Mouse (Mus musculus): ENCODE data around the gene Tert. TPM values are rescaled to one million over a fixed set of nuclear protein-coding genes. Genes with fewer than 3 reads are reported as not detected.

Gene Tert
- polyA plus RNA-seq, 1 experiment, result 3.9 TPM

GRCm38 (mm10) chr13:73696529-73696928 is 69.8 kb downstream of the Tert start:
- Histone ChIP-seq H3K4me3 (ENCODE audit: extremely low read depth, insufficient read depth, insufficient read length) (no peak overlapping the region), H3K4me1 (ENCODE audit: control insufficient read depth, insufficient read depth, insufficient read length) (peaks cover 3% of the 10 kb centered on the region; the same call in 1 of the 2 replicates), H3K27ac (ENCODE audit: insufficient read depth, low read length) (no peak overlapping the region), H3K36me3 (ENCODE audit: control insufficient read depth, insufficient read depth, low read length) (no peaks in the 10 kb centered on the region), H3K27me3 (ENCODE audit: control insufficient read depth, insufficient read depth, low read length) (no peaks in the 10 kb centered on the region)
- 91% methylated on average over 3 of the region's 3 CpGs for WGBS
- no peak for TF ChIP-seq CTCF (IDR thresholded peaks at IDR 0.05; ENCODE audit: extremely low read depth, insufficient read depth, insufficient read length, insufficient replicate concordance)
- no peak for TF ChIP-seq POLR2A (IDR thresholded peaks at IDR 0.05; ENCODE audit: low read depth, low read length)
- no peak for DNase-seq (ENCODE audit: low read depth in 1 of 2, low spot score in 2 of 2)

Other genes with a start within 250 kb of the Tert start
- gene Lpcat1, start 159.7 kb upstream of the Tert start, polyA plus RNA-seq (2012; rRNA removed), result 64.9 and 81.3 TPM in 2 replicates
- 0.49 and 0.56 TPM in 2 replicates for gene Slc6a3, start 90.2 kb upstream of the Tert start, polyA plus RNA-seq (2012; rRNA removed)
- gene Clptm1l, start 22.9 kb upstream of the Tert start, polyA plus RNA-seq (2012; rRNA removed), result 107 and 112 TPM in 2 replicates
- 0.42 TPM in 1 of 2 replicates, not detected in the other for gene Slc6a18, start 51.1 kb downstream of the Tert start, polyA plus RNA-seq (2012; rRNA removed)
- 0.28 and 0.44 TPM in 2 replicates for gene Slc6a19, start 78.0 kb downstream of the Tert start, polyA plus RNA-seq (2012; rRNA removed)
- 56.2 and 60.2 TPM in 2 replicates for gene Slc12a7, start 106.2 kb downstream of the Tert start, polyA plus RNA-seq (2012; rRNA removed)
- 2.2 and 3.7 TPM in 2 replicates for gene Nkd2, start 220.7 kb downstream of the Tert start, polyA plus RNA-seq (2012; rRNA removed)

Measured in spleen, adult 2 months (tissue).